Mouse (Mus musculus) small intestine, adult 2 months (tissue): Measurements from ENCODE around the gene Il25. TPM values are rescaled to one million over a fixed set of nuclear protein-coding genes. Genes with fewer than 3 reads are reported as not detected.
A peak's percentile ranks its signal among the peaks of the same experiment; 100 is the strongest.

Source experiments
- H3K27ac ChIP-seq: fragments of 200-500 bp; 2 replicates; pipeline ENCODE4 v1.5.1; 2012; ENCODE audit warnings: low read depth, low read length, control low read depth, inconsistent platforms; ENCODE audit not compliant: insufficient read depth
- H3K27me3 ChIP-seq: fragments of 200-500 bp; 2 replicates; pipeline ENCODE4 v1.6.1; 2012; ENCODE audit warnings: mild to moderate bottlenecking, moderate library complexity, low read length, inconsistent platforms; ENCODE audit not compliant: control insufficient read depth, insufficient read depth
- H3K36me3 ChIP-seq: fragments of 200-500 bp; 2 replicates; pipeline ENCODE4 v1.6.1; 2012; ENCODE audit warnings: mild to moderate bottlenecking, low read length, control low read depth, inconsistent platforms; ENCODE audit not compliant: control insufficient read depth, insufficient read depth
- H3K4me1 ChIP-seq: fragments of 200-500 bp; 2 replicates; pipeline ENCODE4 v1.6.1; 2012; ENCODE audit warnings: low read length, inconsistent platforms, mixed read lengths; ENCODE audit not compliant: control insufficient read depth, insufficient read depth, insufficient read length
- H3K4me3 ChIP-seq: fragments of 200-500 bp; 2 replicates; pipeline ENCODE4 v1.5.1; 2012; ENCODE audit warnings: low read depth, mild to moderate bottlenecking, control low read depth, inconsistent platforms, low read length, moderate library complexity
- CTCF ChIP-seq: fragments of 200-500 bp; IDR thresholded peaks from 2 replicates; pipeline ENCODE4 v1.5.1; 2012; ENCODE audit warnings: low read depth, mild to moderate bottlenecking, control low read depth, inconsistent platforms, low read length, moderate library complexity, mixed read lengths; ENCODE audit not compliant: insufficient replicate concordance, insufficient read length; ENCODE audit errors: extremely low read depth
- POLR2A ChIP-seq: fragments of 200-500 bp; IDR thresholded peaks from 2 replicates; pipeline ENCODE4 v1.6.1; 2012; ENCODE audit warnings: low read depth, mild to moderate bottlenecking, control low read depth, inconsistent platforms, low read length, moderate library complexity
- WGBS: fragments of 180-500 bp; shearing (Covaris S2); methylation state at CpG from one replicate; pipeline ENCODE4 v1.1.7; 2018; 5-methylcytosine and 5-hydroxymethylcytosine counted together
- polyA plus RNA-seq: library from polyadenylated mRNA; depleted of rRNA; stranded (reverse); fragments of >200 nt; gene quantifications from 2 replicates; pipeline ENCODE4 v1.2.3, GENCODE M21; 2012

The Il25 gene
- polyA plus RNA-seq, 1 experiment = 1.1 TPM

DNA sequence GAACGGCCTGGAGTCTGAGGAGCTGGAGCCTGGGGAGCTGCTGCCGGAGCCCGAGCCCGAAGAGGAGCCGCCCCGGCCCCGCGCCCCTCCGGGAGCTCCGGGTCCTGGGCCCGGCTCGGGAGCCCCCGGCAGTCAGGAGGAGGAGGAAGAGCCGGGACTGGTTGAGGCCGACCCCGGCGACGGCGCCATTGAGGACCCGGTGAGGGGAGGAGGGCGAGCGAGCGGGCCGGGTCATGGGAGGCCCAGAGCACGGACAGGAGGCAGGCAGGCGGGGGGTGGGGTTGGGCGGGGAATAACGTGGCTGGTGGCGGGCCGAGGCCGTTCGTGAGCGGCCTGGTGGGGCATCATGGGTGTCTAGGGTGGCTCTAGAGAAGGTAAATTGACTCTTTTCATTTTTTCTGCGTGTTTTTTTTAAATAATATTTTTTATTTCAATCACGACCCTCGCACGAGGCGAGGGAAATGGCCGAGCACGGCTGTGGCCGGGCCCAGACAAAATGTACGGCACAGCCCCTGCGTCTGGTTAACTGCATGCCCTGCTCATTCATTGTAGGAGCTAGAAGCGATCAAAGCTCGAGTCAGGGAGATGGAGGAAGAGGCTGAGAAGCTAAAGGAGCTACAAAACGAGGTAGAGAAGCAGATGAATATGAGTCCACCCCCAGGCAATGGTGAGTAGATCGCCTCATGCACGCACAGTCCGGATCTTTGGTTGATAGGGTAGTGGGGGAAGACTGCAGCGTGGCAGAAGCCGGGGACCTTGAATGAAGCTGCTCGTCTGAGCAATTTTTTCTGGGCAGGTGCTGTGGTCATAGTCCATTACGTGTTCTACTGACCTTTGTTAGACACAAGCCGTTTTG lies 38.0 kb upstream of the Il25 start:
- Histone ChIP-seq H3K27me3 (no peaks in the 10 kb centered on the region), H3K4me3 (peak overlapping the region; percentile 91), H3K27ac (peak overlapping the region; percentile 50), H3K4me1 (peaks cover 2% of the 10 kb centered on the region; the same call in 1 of the 2 replicates), H3K36me3 (peaks cover 22% of the 10 kb centered on the region)
- 1% methylated on average over 54 of the region's 54 CpGs for WGBS
- TF ChIP-seq POLR2A = no peak
- TF ChIP-seq CTCF = no peak

DNA sequence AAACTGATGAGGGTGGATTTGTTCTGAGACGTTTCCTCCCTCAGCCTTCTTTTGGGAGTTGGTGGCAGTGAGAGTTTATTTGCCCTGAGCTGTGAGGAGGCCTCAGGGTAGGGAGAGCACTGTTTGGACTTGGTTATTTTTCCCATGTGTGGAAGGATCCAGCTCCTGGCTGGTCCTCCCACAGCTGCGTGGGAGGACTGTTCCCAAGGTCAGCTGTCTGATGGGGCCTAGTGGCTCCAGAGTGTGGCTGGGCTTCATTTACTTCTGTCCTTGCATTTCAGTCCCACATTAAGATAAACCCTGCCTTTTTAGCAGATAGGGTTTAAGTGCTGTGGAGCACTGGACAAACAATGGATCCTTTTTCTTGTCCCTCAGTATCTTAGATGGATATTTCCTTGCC lies 35.0 kb upstream of the Il25 start:
- peaks cover 2% of the 10 kb centered on the region; the same call in 1 of the 2 replicates for H3K4me1 ChIP-seq
- no peaks in the 10 kb centered on the region for H3K27me3 ChIP-seq
- H3K27ac ChIP-seq = no peak overlapping the region
- TF ChIP-seq POLR2A (no peak), CTCF (no peak)
- WGBS = 60% methylated on average over 2 of the region's 2 CpGs
- H3K4me3 ChIP-seq = no peak overlapping the region
- peaks cover 22% of the 10 kb centered on the region for H3K36me3 ChIP-seq

DNA sequence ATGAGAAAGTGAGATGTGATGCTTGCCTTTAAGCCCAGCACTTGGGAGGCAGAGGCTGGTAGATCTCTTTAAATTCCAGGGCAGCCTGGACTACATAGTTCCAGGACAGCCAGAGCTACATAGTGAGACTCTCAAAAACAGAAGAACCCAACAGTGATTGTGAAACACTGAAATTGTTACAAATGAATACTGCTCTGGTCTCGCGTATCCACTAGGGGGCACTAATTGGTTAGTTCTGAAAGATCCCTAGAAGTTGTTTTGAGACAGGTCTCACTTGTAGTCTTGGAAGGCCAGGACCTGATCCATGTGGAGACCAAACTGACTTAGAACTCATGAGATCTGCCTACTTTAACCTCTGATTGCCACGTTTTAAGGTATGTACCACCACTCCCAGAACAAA lies 32.1 kb upstream of the Il25 start:
- Histone ChIP-seq H3K27ac (no peak overlapping the region), H3K27me3 (no peaks in the 10 kb centered on the region), H3K36me3 (peaks cover 22% of the 10 kb centered on the region), H3K4me3 (no peak overlapping the region), H3K4me1 (no peaks in the 10 kb centered on the region; the same call in 1 of the 2 replicates)
- TF ChIP-seq CTCF = 0 out of 2 replicates have a peak, but pooled peaks have one; percentile 21
- TF ChIP-seq POLR2A = no peak
- WGBS = under 1% methylated on average over 3 of the region's 3 CpGs

GRCm38 (mm10) chr14:54903641-54904040 lies 28.9 kb upstream of the Il25 start:
- Histone ChIP-seq H3K4me3 (no peak overlapping the region), H3K4me1 (no peaks in the 10 kb centered on the region; the same call in 1 of the 2 replicates), H3K27ac (no peak overlapping the region), H3K27me3 (no peaks in the 10 kb centered on the region), H3K36me3 (no peaks in the 10 kb centered on the region; the same call in 1 of the 2 replicates)
- TF ChIP-seq CTCF (no peak), POLR2A (no peak)
- WGBS = 91% methylated on average over 4 of the region's 4 CpGs

DNA sequence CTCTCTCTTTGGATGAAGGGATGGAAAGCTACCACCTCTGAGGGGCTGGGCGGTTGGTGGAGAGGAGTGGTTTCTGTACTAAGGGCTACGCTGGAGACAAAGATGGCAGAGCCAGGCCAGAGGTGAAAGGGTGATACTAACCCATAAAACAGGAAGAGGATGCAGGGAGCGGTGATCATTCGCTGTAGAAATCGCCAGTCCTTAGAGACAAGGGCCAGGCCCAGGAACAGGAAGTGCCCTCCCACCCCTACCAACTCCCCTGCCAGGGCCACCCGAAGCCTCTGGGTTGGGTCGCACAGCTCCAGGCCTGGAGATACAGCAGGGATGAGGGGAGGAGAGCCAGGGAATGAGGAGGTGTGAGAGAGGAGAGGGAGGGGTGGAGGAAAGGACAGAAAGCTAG lies 23.8 kb upstream of the Il25 start:
- H3K27me3 ChIP-seq = peaks cover 15% of the 10 kb centered on the region
- H3K4me1 ChIP-seq = peaks cover 6% of the 10 kb centered on the region
- no peak overlapping the region for H3K4me3 ChIP-seq
- no peak overlapping the region for H3K27ac ChIP-seq
- TF ChIP-seq POLR2A (no peak), CTCF (no peak)
- 83% methylated on average over 7 of the region's 7 CpGs for WGBS
- H3K36me3 ChIP-seq = no peaks in the 10 kb centered on the region

DNA sequence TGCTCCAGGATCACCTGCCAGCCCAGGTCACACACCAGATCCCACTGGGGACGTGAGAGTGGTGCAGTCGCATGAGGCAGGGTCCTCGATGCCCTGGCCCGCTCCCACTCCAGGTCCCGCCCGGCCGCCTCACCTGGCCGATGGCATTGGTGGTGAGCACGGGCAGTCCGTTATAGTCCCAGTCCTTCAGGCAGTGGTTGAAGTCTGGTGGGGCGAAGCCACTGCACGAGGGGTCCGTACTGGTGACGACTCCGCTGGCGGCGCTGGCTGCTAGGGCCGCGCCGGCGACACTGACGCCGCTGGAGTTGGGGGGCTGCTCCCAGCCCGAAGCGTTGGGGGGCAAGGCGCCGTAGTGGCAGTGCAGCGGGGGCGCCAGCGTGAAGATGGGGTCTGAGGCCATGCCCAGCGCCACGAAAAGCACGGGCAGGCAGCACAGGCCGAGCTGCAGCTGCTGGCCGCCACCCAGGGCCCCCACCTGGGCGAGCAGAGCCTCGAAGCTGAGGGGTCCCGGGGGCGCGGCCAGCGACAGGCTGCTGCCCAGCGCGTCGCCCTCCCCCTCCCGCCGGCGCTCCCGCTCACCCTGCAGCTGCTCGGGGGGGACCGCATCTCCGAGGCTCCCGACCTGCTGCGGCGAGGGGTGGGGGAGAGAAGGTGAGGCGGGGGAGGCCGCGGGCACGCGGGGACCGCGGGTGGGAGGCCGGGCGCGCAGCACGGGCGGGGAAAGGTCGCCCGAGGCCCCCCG lies 20.2 kb upstream of the Il25 start:
- Histone ChIP-seq H3K36me3 (no peaks in the 10 kb centered on the region), H3K4me3 (peak overlapping the region; percentile 72), H3K27ac (no peak overlapping the region), H3K27me3 (peaks cover 15% of the 10 kb centered on the region), H3K4me1 (peaks cover 6% of the 10 kb centered on the region)
- TF ChIP-seq POLR2A = no peak
- TF ChIP-seq CTCF = no peak
- 5% methylated on average over 69 of the region's 69 CpGs for WGBS

DNA sequence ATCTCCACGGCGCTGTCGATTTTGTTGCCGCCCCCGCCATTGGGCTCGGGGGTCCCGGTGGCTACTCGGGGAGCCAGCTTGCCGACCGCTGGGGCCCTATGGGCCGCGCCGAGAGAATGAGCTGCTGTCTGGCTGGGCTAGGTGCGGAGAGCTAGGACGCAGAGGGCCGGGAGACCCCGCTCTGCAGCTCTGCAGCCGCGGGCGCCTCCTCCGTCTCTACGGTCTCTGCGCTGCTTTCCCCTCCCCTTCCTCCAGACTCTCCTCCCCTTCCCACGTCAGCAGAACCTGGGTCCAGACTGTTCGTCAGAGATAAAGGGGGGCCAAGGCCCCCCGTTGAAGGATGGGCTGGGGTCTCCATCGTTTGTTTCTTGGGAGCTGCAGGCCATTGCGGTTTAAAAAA lies 19.6 kb upstream of the Il25 start, which contains the start of gene Slc22a17:
Slc22a17 (minus strand) TSS at position 247 of the 400 bp plus-strand sequence.
- Histone ChIP-seq H3K36me3 (no peaks in the 10 kb centered on the region), H3K4me3 (peak within 1 kb of the TSS; percentile 72), H3K27ac (no peak within 1 kb of the TSS), H3K27me3 (peaks cover 15% of the 10 kb centered on the region), H3K4me1 (peaks cover 6% of the 10 kb centered on the region)
- peak; percentile 39; the same call in 1 of the 2 replicates for TF ChIP-seq POLR2A
- no peak for TF ChIP-seq CTCF
- WGBS = under 1% methylated on average over 28 of the region's 28 CpGs
